Mouse (Mus musculus) CH12F3 (cell line): Measurements from ENCODE around the gene Abcb11.

Experiments used
- in situ Hi-C: fragments of 300-500 bp; cut with MboI; formaldehyde crosslinking; loops from 2 replicates; pipeline ENCODE4 v1.14.3; 2020; ENCODE audit warnings: low sequenced_read_pairs

Gene Abcb11

DNA sequence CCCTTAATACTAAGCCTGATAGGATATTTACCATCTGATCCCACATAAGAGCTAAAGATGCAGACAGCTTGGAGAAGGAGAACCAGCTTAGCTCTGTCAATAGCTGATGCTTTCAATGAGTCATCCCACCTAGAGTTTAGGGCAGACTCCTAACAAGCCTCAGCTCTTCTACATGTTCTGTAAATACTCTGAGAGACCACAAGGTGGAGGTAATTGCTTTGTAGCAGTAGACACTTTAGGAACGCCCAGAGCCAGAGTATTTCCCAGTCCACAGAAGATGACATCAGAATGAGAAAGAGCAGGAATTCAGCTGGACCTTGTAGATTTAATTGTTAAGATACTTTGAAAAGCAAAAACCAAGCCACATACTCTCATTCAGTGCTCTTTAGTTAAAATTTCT is 66.5 kb downstream of the Abcb11 start:
- in situ Hi-C loops = no loop called here

GRCm38 (mm10) chr2:69264069-69264618 is 78.3 kb downstream of the Abcb11 start:
- in situ Hi-C loops = no loop called here

DNA sequence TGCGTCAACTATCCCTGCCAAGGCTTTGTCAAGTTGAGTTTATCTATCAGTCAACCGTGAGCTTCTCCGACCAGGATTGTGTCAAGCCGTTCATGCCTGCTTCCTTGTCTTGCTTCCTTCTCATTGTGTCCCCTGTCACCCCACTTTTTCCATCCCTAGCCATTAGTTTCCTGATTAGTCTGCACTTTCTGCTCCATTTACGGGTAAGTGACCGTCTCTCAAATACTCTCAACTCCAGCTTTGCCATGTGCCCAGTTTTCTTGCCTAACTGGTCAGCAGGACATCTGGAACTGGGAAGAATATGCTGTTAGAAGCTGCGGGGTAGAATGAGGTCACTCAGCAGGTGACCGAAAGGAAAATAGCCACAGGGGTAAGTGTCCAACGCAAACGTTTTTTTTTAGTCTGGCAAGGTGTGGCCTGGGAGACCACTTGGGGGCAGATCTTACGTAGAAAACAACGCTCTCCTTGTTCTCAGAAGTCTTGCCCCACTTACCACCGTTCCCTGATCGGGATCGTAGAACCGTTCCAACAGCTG is 94.1 kb downstream of the Abcb11 start:
- in situ Hi-C loops = no loop called here

GRCm38 (mm10) chr2:69247081-69247480 is 95.3 kb downstream of the Abcb11 start:
- in situ Hi-C loops = no loop called here

- in situ Hi-C loops = no loop called here
Observed at GRCm38 (mm10) chr2:69244924-69245323, 97.5 kb downstream of the Abcb11 start.

DNA sequence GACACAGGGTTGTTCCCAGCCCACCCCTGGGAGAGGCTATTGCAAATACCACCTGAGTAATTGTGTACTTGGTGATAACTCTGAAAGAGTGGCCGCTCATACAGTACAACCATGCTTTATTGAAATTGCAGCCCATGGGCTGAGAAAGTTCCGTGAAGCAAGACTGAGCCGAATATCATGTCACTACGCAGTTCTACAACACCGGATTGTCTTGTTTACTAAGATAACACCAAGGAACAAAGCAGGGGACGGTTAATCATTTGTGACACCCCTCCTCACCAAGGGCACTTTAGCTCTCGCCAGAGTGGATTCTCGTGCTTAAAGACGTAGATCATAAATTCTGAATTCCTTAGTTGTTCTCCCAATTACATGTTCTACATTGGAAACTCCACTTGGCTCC is 103.1 kb downstream of the Abcb11 start:
- in situ Hi-C loops = no loop called here

DNA sequence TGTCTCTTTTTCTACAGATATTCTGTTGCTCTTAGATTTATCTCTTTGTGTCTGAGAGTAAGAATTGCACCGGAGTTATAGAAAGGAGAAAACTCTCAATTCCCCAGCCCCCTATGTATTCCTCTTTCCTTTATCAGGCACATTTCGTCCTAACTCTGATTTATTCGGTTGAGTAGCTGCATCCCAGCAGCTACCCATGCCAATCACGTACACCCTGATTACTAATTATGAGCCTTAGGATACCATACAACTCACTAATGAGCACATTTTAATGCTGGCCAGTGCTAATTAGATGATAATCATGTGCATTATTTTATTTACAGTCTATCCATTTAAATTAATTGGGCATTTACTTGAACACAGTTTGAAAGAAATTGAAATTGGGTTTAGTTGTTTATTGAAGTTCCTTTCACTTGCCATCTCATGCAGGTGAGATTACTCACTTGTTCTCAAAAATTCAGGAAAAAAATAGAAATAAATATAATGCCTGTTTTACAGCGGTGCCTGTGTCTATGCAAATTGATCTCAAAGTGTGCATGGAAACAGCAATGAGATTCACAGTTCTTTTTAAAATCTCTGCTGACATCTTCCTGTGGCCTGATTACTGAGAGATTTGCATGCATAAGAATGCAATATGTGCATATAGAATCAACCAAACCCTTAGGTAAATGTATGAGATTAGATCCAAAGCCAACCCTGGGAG is 107.3 kb downstream of the Abcb11 start:
- in situ Hi-C loops = no loop called here

- in situ Hi-C loops = no loop called here
Observed at GRCm38 (mm10) chr2:69232101-69232500, 110.3 kb downstream of the Abcb11 start.

- in situ Hi-C loops = no loop called here
Observed at GRCm38 (mm10) chr2:69230137-69230536, 112.3 kb downstream of the Abcb11 start.

DNA sequence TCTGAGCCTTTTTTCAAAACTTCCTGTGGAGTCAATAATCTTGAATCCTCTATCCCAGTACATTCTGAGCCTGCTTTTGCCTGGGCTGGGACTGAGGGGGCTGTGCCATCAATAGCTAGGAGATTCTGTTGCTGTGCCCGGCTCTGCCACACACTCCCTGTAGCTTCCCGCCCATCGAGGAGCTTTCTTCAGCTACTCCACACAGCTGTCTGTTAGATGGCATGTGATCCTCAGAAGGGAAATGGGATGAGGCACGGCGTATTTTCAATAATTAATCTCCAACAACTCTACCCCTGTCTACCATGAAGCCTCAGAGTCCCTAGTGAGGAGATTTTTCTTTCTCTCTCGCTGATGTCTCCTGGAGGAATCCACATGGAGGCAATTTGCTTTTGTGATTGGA is 113.8 kb downstream of the Abcb11 start:
- in situ Hi-C loops = no loop called here

DNA sequence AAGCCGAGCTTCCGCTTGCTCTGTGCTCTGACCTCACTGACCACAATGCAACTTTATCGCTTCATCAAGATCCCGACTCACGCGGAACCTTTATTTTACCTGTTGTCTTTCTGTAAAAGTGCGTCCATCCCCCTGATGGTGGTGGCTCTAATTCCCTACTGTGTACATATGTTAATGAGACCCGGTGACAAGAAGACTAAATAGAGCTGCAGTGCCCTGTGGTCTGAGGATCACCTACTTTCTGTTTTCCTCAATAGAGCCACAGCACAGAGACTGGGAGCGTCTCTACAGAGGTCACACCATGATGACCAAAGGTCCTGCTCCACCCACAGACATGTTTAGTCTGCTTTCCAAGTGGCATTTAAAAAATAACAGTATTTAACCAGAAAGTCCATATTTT is 115.5 kb downstream of the Abcb11 start:
- in situ Hi-C loops = no loop called here

- in situ Hi-C loops = no loop called here
Observed at GRCm38 (mm10) chr2:69224724-69225123, 117.7 kb downstream of the Abcb11 start.

- in situ Hi-C loops = no loop called here
Observed at GRCm38 (mm10) chr2:69222815-69223214, 119.6 kb downstream of the Abcb11 start.

DNA sequence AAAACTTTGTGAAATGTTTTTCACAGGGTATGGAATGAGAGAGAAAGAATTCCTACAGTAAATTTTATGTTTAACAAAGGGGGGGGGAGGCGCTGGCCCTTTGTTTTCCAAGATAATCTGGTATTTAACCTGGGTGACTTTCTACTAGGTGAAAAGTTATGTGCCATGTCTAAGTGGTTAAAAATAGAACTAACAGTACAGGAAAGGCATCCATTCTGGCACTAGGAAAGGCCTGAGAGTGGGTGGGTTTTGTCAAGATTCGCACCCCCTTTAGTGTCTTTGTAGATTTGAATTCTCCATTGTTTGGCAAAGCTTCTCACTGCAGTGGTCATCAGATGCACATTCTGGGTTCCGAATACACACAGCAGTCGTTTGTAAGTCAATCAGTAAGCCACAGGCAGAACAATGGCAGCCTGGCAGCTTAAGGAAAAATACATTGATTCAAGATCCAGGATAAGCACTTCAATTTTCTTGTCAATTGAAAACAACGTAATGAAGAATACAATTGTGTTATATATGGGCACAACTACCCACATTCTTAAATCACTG is 120.5 kb downstream of the Abcb11 start:
- in situ Hi-C loops = no loop called here

DNA sequence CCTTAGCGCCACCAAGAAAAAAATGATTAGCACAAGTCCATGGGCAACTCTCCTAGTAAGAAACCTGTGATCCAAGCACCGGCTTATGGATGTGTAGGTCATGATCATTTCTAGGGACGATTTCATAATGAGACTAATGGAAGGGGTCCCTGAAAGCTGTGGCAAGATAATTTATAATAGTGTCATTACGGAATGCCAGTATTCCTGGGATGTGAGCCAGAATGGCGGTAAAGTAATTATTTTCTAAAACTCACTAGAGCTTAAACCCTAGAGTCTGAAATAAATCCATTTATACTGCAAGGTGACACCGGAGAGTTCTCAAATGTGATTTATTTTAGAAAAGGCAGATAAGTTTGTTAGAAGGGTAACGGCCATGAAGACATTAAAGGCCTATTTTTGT is 127.2 kb downstream of the Abcb11 start:
- in situ Hi-C loops = no loop called here

DNA sequence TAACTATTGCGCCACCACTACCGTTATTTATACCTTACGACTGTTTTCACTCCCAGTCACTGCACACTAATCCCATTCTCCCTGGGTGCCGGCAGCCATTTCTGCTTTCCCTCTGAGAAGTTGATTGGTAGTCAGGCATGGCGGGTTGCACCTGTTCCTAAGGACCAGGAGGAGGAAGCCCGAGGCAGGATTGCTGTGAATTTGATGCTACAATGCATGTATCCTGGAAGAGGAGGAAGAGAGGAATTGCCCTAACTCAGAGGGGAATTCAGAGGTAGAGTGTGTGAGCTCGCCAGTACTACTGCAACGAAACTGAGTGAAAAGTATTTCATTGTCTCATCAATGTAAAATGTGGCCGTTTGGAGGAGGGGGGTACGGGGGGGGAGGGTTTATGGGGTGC is 129.8 kb downstream of the Abcb11 start:
- in situ Hi-C loops = no loop called here

- in situ Hi-C loops = no loop called here
Observed at GRCm38 (mm10) chr2:69210773-69211172, 131.6 kb downstream of the Abcb11 start, which contains the start of gene G6pc2. Gene G6pc2 (plus strand): TSS chr2:69211073.

DNA sequence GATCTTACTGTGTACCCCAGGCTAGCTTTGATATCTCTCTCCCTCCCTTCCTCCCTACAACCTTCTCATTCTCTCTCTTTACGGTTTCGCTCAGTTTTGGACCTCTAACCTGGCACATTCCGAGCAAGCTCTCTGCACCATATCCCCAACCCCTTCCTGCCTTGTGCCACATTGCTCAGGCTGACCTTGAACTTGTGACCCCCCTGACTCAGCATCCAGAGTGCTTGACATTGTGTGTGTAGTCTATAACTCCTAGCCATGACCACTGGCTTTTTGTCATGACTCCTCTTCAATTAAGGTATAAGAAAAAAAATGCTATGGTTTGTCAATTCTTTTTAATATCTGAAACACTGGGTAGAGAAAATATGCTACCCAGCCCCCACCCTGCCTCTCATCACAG is 132.7 kb downstream of the Abcb11 start:
- in situ Hi-C loops = no loop called here

DNA sequence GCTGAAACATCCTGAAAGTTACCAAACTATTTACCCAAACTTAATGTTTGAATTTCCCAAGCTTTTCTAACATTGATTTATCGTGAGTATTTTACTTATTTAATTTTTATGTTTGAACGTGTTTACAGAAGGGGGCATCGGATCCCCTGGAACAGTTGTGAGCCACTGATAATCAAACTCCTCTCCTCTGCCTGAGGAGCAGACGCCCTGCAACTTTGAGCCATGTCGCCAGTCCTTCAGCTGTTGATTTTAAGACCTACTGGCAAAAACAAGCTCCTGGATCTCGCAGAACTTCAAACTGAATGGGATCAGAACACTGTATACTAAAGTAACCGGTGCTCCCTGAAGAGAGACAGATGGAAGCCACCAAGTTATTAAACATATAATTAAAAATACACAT is 135.9 kb downstream of the Abcb11 start:
- in situ Hi-C loops = no loop called here

DNA sequence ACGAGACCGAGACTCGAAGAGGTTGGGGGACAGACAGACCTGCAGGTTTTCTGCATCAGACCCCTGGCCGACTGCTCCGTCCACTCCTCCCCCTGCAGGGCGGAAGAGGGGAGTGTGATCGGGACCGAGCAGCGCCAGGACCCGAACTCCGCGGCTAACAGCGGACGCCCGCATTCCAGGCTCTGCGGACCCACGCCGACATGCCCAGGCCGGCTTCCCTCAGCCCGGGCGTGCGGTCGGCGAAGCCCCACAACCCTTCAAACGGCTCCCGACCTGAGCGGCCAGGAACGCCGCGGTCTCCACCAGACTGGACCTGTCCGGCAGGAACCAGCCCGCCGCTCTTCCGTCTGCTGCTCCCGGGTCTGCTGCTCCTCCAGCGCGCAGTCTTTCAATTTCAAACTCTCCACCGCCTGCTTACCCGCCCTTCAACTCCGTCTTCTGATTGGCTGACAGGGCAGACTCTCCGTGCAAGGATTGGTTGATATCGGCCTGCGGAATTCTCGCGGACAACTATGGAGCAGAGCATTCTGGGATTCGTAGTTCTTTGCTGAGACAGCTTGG is 136.5 kb downstream of the Abcb11 start, which contains the start of gene Spc25:
Gene Spc25, minus strand, starts transcription at position 404 of the 561 bp plus-strand sequence.
- in situ Hi-C loops = no loop called here

GRCm38 (mm10) chr2:69205185-69205584 is 137.2 kb downstream of the Abcb11 start:
- in situ Hi-C loops = no loop called here

- in situ Hi-C loops = no loop called here
Observed at GRCm38 (mm10) chr2:69193555-69193954, 148.9 kb downstream of the Abcb11 start.
